Mouse (Mus musculus): ENCODE results near the gene Apobec3. TPM values are rescaled to one million over a fixed set of nuclear protein-coding genes. Genes with fewer than 3 reads are reported as not detected.

Gene Apobec3
- total RNA-seq (2023): 91.8 TPM

DNA sequence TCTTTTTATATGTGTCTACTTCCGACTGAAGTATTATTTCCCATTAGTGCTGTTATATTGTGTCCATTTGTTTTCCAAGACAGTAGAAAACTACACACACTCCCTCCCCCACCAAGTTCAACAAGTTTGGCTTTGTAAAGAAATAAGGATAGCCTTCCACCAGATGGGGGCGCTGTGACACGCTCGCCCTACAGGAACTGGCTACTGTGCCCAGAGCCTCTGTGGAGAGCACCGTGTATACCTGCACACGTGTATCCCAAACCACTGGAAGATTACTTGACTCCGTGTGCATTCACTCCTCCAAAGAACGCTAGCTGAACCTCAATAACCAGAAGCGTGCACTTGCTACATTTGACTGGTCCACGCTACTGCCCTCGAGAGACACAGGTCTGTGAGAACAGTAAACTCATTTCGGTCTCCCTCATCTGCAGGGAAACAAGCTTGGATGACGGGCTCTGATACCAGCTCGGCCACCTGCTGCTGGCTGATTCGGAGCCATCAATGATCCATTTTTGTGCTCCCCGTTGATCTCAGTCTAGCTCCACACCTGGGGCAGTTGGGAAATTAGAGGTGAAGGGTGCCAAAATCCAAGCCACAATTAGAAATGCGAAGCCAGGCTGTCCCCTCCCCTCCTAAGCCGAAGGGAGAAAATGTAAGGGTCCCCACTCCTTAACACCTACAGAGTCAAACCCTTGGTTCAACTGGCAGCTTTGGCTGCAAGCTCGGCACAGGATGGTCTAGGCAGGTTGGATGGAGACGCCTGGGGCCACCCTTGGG lies at the start of gene Apobec3:
Apobec3 (plus strand) TSS at position 224 of the 777 bp plus-strand sequence.

Other genes starting within 250 kb of the Apobec3 start
- gene Fam227a, start 232.7 kb upstream of the Apobec3 start, total RNA-seq (2023): 0.47 TPM
- gene Cby1, start 232.5 kb upstream of the Apobec3 start, total RNA-seq (2023): 6.7 TPM
- gene Tomm22, start 220.8 kb upstream of the Apobec3 start, total RNA-seq (2023): 99.1 TPM
- 24.4 TPM for gene Josd1, start 203.7 kb upstream of the Apobec3 start, total RNA-seq (2023)
- 126 TPM for gene Gtpbp1, start 200.8 kb upstream of the Apobec3 start, total RNA-seq (2023)
- gene Sun2, start 149.1 kb upstream of the Apobec3 start, total RNA-seq (2023): 426 TPM
- gene Dnal4, start 113.8 kb upstream of the Apobec3 start, total RNA-seq (2023): 6.8 TPM
- gene Nptxr, start 86.9 kb upstream of the Apobec3 start, total RNA-seq (2023): 0.33 TPM
- not detected for gene Npcd, start 57.4 kb upstream of the Apobec3 start, total RNA-seq (2023)
- 20.6 TPM for gene Cbx6, start 57.0 kb upstream of the Apobec3 start, total RNA-seq (2023)
- gene Cbx7, start 79.5 kb downstream of the Apobec3 start, total RNA-seq (2023): 128 TPM
- 1.7 TPM for gene Pdgfb, start 123.3 kb downstream of the Apobec3 start, total RNA-seq (2023)
- 0.18 TPM for gene Syngr1, start 199.7 kb downstream of the Apobec3 start, total RNA-seq (2023)
- 1,364 TPM for gene Rpl3, start 200.2 kb downstream of the Apobec3 start, total RNA-seq (2023)
- gene Tab1, start 241.5 kb downstream of the Apobec3 start, total RNA-seq (2023): 22.7 TPM